Mouse (Mus musculus): ENCODE measurements around the gene Ccnb2.

- no peak for TF ChIP-seq CTCF (IDR thresholded peaks at IDR 0.05; ENCODE audit: low read depth)
- no peak for TF ChIP-seq EP300 (IDR thresholded peaks at IDR 0.05; ENCODE audit: low read depth)
Observed at GRCm38 (mm10) chr9:70384494-70384893, 36.9 kb downstream of the Ccnb2 start.
